Mouse (Mus musculus): Measurements from ENCODE around the gene Ankrd23. TPM values are rescaled to one million over a fixed set of nuclear protein-coding genes. Genes with fewer than 3 reads are reported as not detected.

Ankrd23 gene
- polyA plus RNA-seq, 2 experiments, result 11.6 to 27.4 TPM

- ATAC-seq (ENCODE audit: low FRiP score, low read depth) (no peak), DNase-seq (ENCODE audit: low spot score) (no peak)
- Histone ChIP-seq H3K4me2 (replicated peaks; ENCODE audit: low read depth, low read length, severe bottlenecking) (no peak overlapping the region), H3K9ac (ENCODE audit: low read depth, low read length, severe bottlenecking) (no peak overlapping the region), H3K4me3 (replicated peaks; ENCODE audit: low read length) (no peak overlapping the region), H3K9me3 (ENCODE audit: control insufficient read depth, low read length) (no peaks in the 10 kb centered on the region), H3K36me3 (ENCODE audit: control insufficient read depth, insufficient read depth, low read length) (no peaks in the 10 kb centered on the region), H3K27ac (replicated peaks; ENCODE audit: low read depth, low read length) (no peak overlapping the region), H3K4me1 (ENCODE audit: control insufficient read depth, insufficient read depth, low read length) (peaks cover 30% of the 10 kb centered on the region), H3K27me3 (ENCODE audit: control insufficient read depth, insufficient read depth, low read length) (no peaks in the 10 kb centered on the region)
- 38% methylated on average over 4 of the region's 4 CpGs for WGBS
- no peak for TF ChIP-seq POLR2A (IDR thresholded peaks at IDR 0.05; ENCODE audit: borderline replicate concordance, extremely low read depth, insufficient read depth, insufficient read length)
Observed at GRCm38 (mm10) chr1:36563632-36564031, 26.9 kb upstream of the Ankrd23 start.

- no peak overlapping the region for H3K27ac ChIP-seq (replicated peaks; ENCODE audit: low read depth, low read length)
- WGBS, result 61% methylated on average over 2 of the region's 2 CpGs
- ATAC-seq (ENCODE audit: low FRiP score, low read depth), result no peak
- no peaks in the 10 kb centered on the region for H3K36me3 ChIP-seq (ENCODE audit: control insufficient read depth, insufficient read depth, low read length)
- no peak for TF ChIP-seq POLR2A (IDR thresholded peaks at IDR 0.05; ENCODE audit: borderline replicate concordance, extremely low read depth, insufficient read depth, insufficient read length)
- H3K4me3 ChIP-seq (replicated peaks; ENCODE audit: low read length), result no peak overlapping the region
- no peaks in the 10 kb centered on the region for H3K27me3 ChIP-seq (ENCODE audit: control insufficient read depth, insufficient read depth, low read length)
- no peaks in the 10 kb centered on the region for H3K9me3 ChIP-seq (ENCODE audit: control insufficient read depth, low read length)
- H3K4me1 ChIP-seq (ENCODE audit: control insufficient read depth, insufficient read depth, low read length), result peaks cover 31% of the 10 kb centered on the region
- H3K4me2 ChIP-seq (replicated peaks; ENCODE audit: low read depth, low read length, severe bottlenecking), result no peak overlapping the region
- H3K9ac ChIP-seq (ENCODE audit: low read depth, low read length, severe bottlenecking), result no peak overlapping the region
- DNase-seq (ENCODE audit: low spot score), result no peak
Observed at GRCm38 (mm10) chr1:36563197-36563596, 26.5 kb upstream of the Ankrd23 start.

DNA sequence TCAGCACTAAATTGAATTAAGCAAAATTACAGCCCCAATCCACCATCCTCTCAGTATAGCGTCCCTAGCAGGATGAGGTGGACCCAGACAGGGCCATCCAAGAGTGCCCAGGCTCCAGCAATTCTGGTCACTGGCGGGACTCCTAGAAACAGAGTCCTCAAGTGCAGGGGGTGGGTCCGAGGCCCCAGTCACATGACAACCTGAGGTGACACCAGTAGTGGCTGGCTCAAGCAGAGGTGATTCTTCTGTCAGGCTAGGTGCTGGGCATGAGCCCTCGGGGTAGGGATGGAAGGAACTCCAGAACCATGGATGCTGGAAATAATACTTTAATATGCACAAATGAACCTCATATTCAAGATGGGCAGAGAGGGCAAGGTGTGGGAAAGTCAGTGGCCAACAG lies 25.7 kb upstream of the Ankrd23 start:
- H3K4me1 ChIP-seq (ENCODE audit: control insufficient read depth, insufficient read depth, low read length), result peaks cover 26% of the 10 kb centered on the region
- H3K4me2 ChIP-seq (replicated peaks; ENCODE audit: low read depth, low read length, severe bottlenecking), result no peak overlapping the region
- ATAC-seq (ENCODE audit: low FRiP score, low read depth) (no peak), DNase-seq (ENCODE audit: low spot score) (no peak)
- no peak overlapping the region for H3K27ac ChIP-seq (replicated peaks; ENCODE audit: low read depth, low read length)
- H3K9ac ChIP-seq (ENCODE audit: low read depth, low read length, severe bottlenecking), result no peak overlapping the region
- no peak for TF ChIP-seq POLR2A (IDR thresholded peaks at IDR 0.05; ENCODE audit: borderline replicate concordance, extremely low read depth, insufficient read depth, insufficient read length)
- WGBS, result 63% methylated on average over 4 of the region's 4 CpGs
- no peaks in the 10 kb centered on the region for H3K9me3 ChIP-seq (ENCODE audit: control insufficient read depth, low read length)
- no peak overlapping the region for H3K4me3 ChIP-seq (replicated peaks; ENCODE audit: low read length)
- no peaks in the 10 kb centered on the region for H3K27me3 ChIP-seq (ENCODE audit: control insufficient read depth, insufficient read depth, low read length)
- no peaks in the 10 kb centered on the region for H3K36me3 ChIP-seq (ENCODE audit: control insufficient read depth, insufficient read depth, low read length)

DNA sequence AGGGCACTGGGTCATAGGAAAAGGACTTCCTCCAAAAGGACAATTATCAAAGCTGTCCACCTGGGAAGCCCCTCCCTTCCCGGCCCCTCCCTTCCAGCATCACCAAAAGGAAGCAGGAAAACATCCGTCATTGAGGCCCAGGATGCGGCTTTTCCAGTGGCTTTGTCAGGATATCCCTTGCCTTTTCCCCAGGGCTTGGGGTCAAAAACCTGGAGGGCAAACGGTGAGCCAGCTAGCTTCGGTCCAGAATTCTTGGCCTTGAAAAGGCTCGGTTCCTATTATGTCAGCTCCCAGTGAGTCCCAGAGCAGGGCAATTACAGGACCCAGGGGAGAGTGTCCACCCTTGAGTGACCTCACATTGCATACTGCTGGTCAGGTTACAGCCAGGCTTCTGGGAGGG lies 24.2 kb upstream of the Ankrd23 start:
- 49% methylated on average over 6 of the region's 6 CpGs for WGBS
- no peak overlapping the region for H3K4me3 ChIP-seq (replicated peaks; ENCODE audit: low read length)
- H3K4me2 ChIP-seq (replicated peaks; ENCODE audit: low read depth, low read length, severe bottlenecking), result no peak overlapping the region
- no peaks in the 10 kb centered on the region for H3K9me3 ChIP-seq (ENCODE audit: control insufficient read depth, low read length)
- H3K27me3 ChIP-seq (ENCODE audit: control insufficient read depth, insufficient read depth, low read length), result no peaks in the 10 kb centered on the region
- H3K9ac ChIP-seq (ENCODE audit: low read depth, low read length, severe bottlenecking), result no peak overlapping the region
- ATAC-seq (ENCODE audit: low FRiP score, low read depth) (no peak), DNase-seq (ENCODE audit: low spot score) (no peak)
- no peaks in the 10 kb centered on the region for H3K36me3 ChIP-seq (ENCODE audit: control insufficient read depth, insufficient read depth, low read length)
- H3K4me1 ChIP-seq (ENCODE audit: control insufficient read depth, insufficient read depth, low read length), result peaks cover 17% of the 10 kb centered on the region
- TF ChIP-seq POLR2A (IDR thresholded peaks at IDR 0.05; ENCODE audit: borderline replicate concordance, extremely low read depth, insufficient read depth, insufficient read length), result no peak
- no peak overlapping the region for H3K27ac ChIP-seq (replicated peaks; ENCODE audit: low read depth, low read length)

GRCm38 (mm10) chr1:36559888-36560287 lies 23.2 kb upstream of the Ankrd23 start:
- TF ChIP-seq POLR2A (IDR thresholded peaks at IDR 0.05; ENCODE audit: borderline replicate concordance, extremely low read depth, insufficient read depth, insufficient read length), result no peak
- Histone ChIP-seq H3K27me3 (ENCODE audit: control insufficient read depth, insufficient read depth, low read length) (no peaks in the 10 kb centered on the region), H3K9me3 (ENCODE audit: control insufficient read depth, low read length) (no peaks in the 10 kb centered on the region), H3K36me3 (ENCODE audit: control insufficient read depth, insufficient read depth, low read length) (peaks cover 7% of the 10 kb centered on the region), H3K9ac (ENCODE audit: low read depth, low read length, severe bottlenecking) (no peak overlapping the region), H3K4me1 (ENCODE audit: control insufficient read depth, insufficient read depth, low read length) (peaks cover 27% of the 10 kb centered on the region), H3K4me3 (replicated peaks; ENCODE audit: low read length) (no peak overlapping the region), H3K27ac (replicated peaks; ENCODE audit: low read depth, low read length) (no peak overlapping the region), H3K4me2 (replicated peaks; ENCODE audit: low read depth, low read length, severe bottlenecking) (no peak overlapping the region)
- no peak for ATAC-seq (ENCODE audit: low FRiP score, low read depth)
- 55% methylated on average over 5 of the region's 5 CpGs for WGBS
- DNase-seq (ENCODE audit: low spot score), result no peak

DNA sequence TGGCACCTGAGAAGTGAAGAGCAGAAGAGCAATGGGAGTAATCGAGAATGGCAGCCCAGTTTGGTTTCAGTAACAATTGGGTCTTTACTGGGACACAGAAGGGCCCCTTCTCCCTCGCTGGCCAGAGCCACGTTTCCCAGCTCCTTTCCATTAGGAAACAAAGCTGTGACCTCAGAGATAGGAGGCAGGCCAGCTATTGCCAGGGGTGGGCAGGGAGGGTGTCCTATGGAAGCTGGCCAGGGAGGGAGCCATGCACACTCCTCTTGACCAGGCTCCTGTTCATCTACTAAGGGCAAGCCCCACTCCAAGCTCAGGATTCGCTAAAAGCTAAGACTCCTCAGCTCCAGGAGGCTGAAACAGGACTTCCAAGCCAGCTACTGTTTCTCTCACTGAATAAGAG lies 22.6 kb upstream of the Ankrd23 start:
- 15% methylated on average over 4 of the region's 4 CpGs for WGBS
- ATAC-seq (ENCODE audit: low FRiP score, low read depth) (no peak), DNase-seq (ENCODE audit: low spot score) (no peak)
- Histone ChIP-seq H3K9ac (ENCODE audit: low read depth, low read length, severe bottlenecking) (no peak overlapping the region), H3K4me2 (replicated peaks; ENCODE audit: low read depth, low read length, severe bottlenecking) (peak overlapping the region; percentile 96), H3K27me3 (ENCODE audit: control insufficient read depth, insufficient read depth, low read length) (no peaks in the 10 kb centered on the region), H3K36me3 (ENCODE audit: control insufficient read depth, insufficient read depth, low read length) (peaks cover 12% of the 10 kb centered on the region), H3K9me3 (ENCODE audit: control insufficient read depth, low read length) (no peaks in the 10 kb centered on the region), H3K27ac (replicated peaks; ENCODE audit: low read depth, low read length) (no peak overlapping the region), H3K4me1 (ENCODE audit: control insufficient read depth, insufficient read depth, low read length) (peaks cover 29% of the 10 kb centered on the region), H3K4me3 (replicated peaks; ENCODE audit: low read length) (peak overlapping the region; percentile 96)
- no peak for TF ChIP-seq POLR2A (IDR thresholded peaks at IDR 0.05; ENCODE audit: borderline replicate concordance, extremely low read depth, insufficient read depth, insufficient read length)

Measured in limb, embryonic 14.5 days (tissue).